Mouse (Mus musculus) C2C12 (cell line): Measurements from ENCODE around the gene Pdik1l. TPM values are rescaled to one million over a fixed set of nuclear protein-coding genes. Genes with fewer than 3 reads are reported as not detected.
"Not testable (repeated sequence)": the region's sequence is repeated elsewhere in the genome, so short reads cannot be mapped to it uniquely, and the experiment has no call there.

ENCODE experiments used
- H3K27me3 ChIP-seq: one replicate; pipeline ENCODE4 v1.6.1; 2011; ENCODE audit not compliant: control insufficient read depth, insufficient read depth, insufficient read length
- H3K36me3 ChIP-seq: one replicate; pipeline ENCODE4 v1.6.1; 2011; ENCODE audit not compliant: control insufficient read depth, insufficient read depth
- H3K4me3 ChIP-seq: one replicate; pipeline ENCODE4 v1.5.1; 2011; ENCODE audit warnings: mild to moderate bottlenecking, control low read depth; ENCODE audit not compliant: poor library complexity, insufficient read depth, severe bottlenecking
- H3K79me2 ChIP-seq: one replicate; pipeline ENCODE4 v1.6.1; 2011; ENCODE audit not compliant: control insufficient read depth, insufficient read depth
- H3K79me3 ChIP-seq: one replicate; pipeline ENCODE4 v1.6.1; 2011; ENCODE audit warnings: low read depth, control low read depth
- H3ac ChIP-seq: one replicate; pipeline ENCODE3; 2011; ENCODE audit warnings: low read depth; ENCODE audit not compliant: control insufficient read depth, insufficient read length
- CEBPB ChIP-seq: IDR thresholded peaks from one replicate; pipeline ENCODE4 v1.6.1; 2011; ENCODE audit warnings: low read depth, mild to moderate bottlenecking, control low read depth, moderate library complexity
- CTCF ChIP-seq: IDR thresholded peaks from one replicate; pipeline ENCODE4 v1.5.1; 2011; ENCODE audit not compliant: control insufficient read depth, insufficient read depth, insufficient read length
- FOSL1 ChIP-seq: IDR thresholded peaks from one replicate; pipeline ENCODE4 v1.8.0; 2011; ENCODE audit warnings: mild to moderate bottlenecking, low read length; ENCODE audit not compliant: poor library complexity, insufficient read depth, severe bottlenecking
- MAX ChIP-seq: IDR thresholded peaks from one replicate; pipeline ENCODE4 v1.6.1; 2011; ENCODE audit warnings: mild to moderate bottlenecking, control low read depth
- MYOD1 ChIP-seq: IDR thresholded peaks from one replicate; pipeline ENCODE4 v1.6.1; 2011; ENCODE audit warnings: low read depth; ENCODE audit not compliant: control insufficient read depth, insufficient read length
- MYOG ChIP-seq: IDR thresholded peaks from one replicate; pipeline ENCODE4 v1.6.1; 2011; ENCODE audit not compliant: control insufficient read depth, insufficient read length; ENCODE audit errors: extremely low read depth
- USF1 ChIP-seq: IDR thresholded peaks from one replicate; pipeline ENCODE4 v1.6.1; 2011; ENCODE audit warnings: low read depth, mild to moderate bottlenecking, control low read depth, moderate library complexity
- polyA plus RNA-seq: library from polyadenylated mRNA; unstranded; fragments of >200 nt; fragmentation: generic; extraction: Trizol; gene quantifications from one replicate; pipeline ENCODE4 v1.2.1, GENCODE M21; 2012; ENCODE audit warnings: missing spikeins

Gene Pdik1l
- polyA plus RNA-seq, 1 experiment = 2.7 TPM

GRCm38 (mm10) chr4:134272731-134273416 lies 14.8 kb downstream of the Pdik1l start:
- H3K36me3 ChIP-seq = peaks cover 8% of the 10 kb centered on the region

GRCm38 (mm10) chr4:134271979-134272378 lies 15.7 kb downstream of the Pdik1l start:
- H3ac ChIP-seq = no peak overlapping the region
- H3K27me3 ChIP-seq = no peaks in the 10 kb centered on the region
- no peak overlapping the region for H3K4me3 ChIP-seq
- H3K36me3 ChIP-seq = peaks cover 2% of the 10 kb centered on the region
- no peaks in the 10 kb centered on the region for H3K79me3 ChIP-seq
- no peaks in the 10 kb centered on the region for H3K79me2 ChIP-seq
- TF ChIP-seq MYOG = no peak
- TF ChIP-seq MYOD1 = no peak
- no peak for TF ChIP-seq FOSL1
- TF ChIP-seq USF1 = no peak
- no peak for TF ChIP-seq MAX
- no peak for TF ChIP-seq CTCF
- no peak for TF ChIP-seq CEBPB

More at GRCm38 (mm10) chr4:134272731-134273416, 14.8 kb downstream of the Pdik1l start:
- Histone ChIP-seq H3K79me3 (no peaks in the 10 kb centered on the region), H3K27me3 (no peaks in the 10 kb centered on the region), H3K4me3 (no peak overlapping the region), H3K79me2 (no peaks in the 10 kb centered on the region), H3ac (no peak overlapping the region)
- TF ChIP-seq MYOD1 = no peak
- no peak for TF ChIP-seq CTCF
- TF ChIP-seq MYOG = no peak
- no peak for TF ChIP-seq USF1

- not testable (repeated sequence) for H3K79me3 ChIP-seq, H3K79me2 ChIP-seq, H3K27me3 ChIP-seq, H3K36me3 ChIP-seq, H3K4me3 ChIP-seq, H3ac ChIP-seq
These were observed 18.1 kb downstream of the Pdik1l start for GRCm38 (mm10) chr4:134269622-134270021.

- Histone ChIP-seq H3K4me3 (no peak overlapping the region), H3ac (no peak overlapping the region), H3K79me3 (no peaks in the 10 kb centered on the region), H3K27me3 (no peaks in the 10 kb centered on the region), H3K79me2 (no peaks in the 10 kb centered on the region), H3K36me3 (no peaks in the 10 kb centered on the region)
- no peak for TF ChIP-seq FOSL1
- no peak for TF ChIP-seq MYOD1
- no peak for TF ChIP-seq MYOG
- no peak for TF ChIP-seq CEBPB
- no peak for TF ChIP-seq USF1
- TF ChIP-seq CTCF = no peak
- no peak for TF ChIP-seq MAX
These were observed 19.5 kb downstream of the Pdik1l start for GRCm38 (mm10) chr4:134268102-134268655.

- Histone ChIP-seq H3ac (no peak overlapping the region), H3K79me2 (no peaks in the 10 kb centered on the region), H3K79me3 (no peaks in the 10 kb centered on the region), H3K27me3 (peaks cover 2% of the 10 kb centered on the region), H3K4me3 (no peak overlapping the region), H3K36me3 (no peaks in the 10 kb centered on the region)
- TF ChIP-seq MYOD1 (no peak), FOSL1 (no peak), CTCF (no peak), USF1 (no peak), MAX (no peak), MYOG (no peak), CEBPB (no peak)
These were observed 21.7 kb downstream of the Pdik1l start for GRCm38 (mm10) chr4:134265860-134266585.

GRCm38 (mm10) chr4:134263191-134263590 lies 24.5 kb downstream of the Pdik1l start:
- TF ChIP-seq CEBPB = no peak
- TF ChIP-seq CTCF = peak; percentile 57
- no peak overlapping the region for H3ac ChIP-seq
- H3K36me3 ChIP-seq = no peaks in the 10 kb centered on the region
- H3K79me3 ChIP-seq = no peaks in the 10 kb centered on the region
- no peak overlapping the region for H3K4me3 ChIP-seq
- H3K27me3 ChIP-seq = peaks cover 3% of the 10 kb centered on the region
- no peaks in the 10 kb centered on the region for H3K79me2 ChIP-seq
